Mouse (Mus musculus) layer of hippocampus, adult 11-12 months (tissue): Measurements from ENCODE around the gene Tmem200a.

Experiments used
- DNase-seq: peaks from one replicate; pipeline ENCODE4 v3.0.0; 2022; ENCODE audit warnings: low spot score

Gene Tmem200a

DNA sequence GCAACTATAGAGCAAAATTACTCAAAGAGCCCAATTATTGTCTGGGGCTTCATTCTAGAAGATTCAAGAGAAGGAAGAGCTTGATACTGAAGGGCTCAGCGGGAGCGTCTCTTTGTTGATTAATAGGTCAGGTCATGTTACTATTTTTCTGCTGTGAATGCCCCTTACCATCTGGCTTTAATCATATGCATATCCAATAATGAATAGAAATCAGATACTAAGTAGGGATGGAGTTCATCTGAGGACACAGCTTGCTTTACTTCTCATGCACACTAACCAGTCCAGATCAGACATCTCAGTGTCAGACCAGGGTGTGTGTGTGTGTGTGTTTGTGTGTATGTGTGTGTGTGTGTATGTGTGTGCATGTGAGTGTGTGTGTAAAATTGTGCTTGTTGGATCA is 201.1 kb downstream of the Tmem200a start:
- no peak for DNase-seq

- DNase-seq: no peak
Measured at GRCm38 (mm10) chr10:25876809-25877208, 202.0 kb downstream of the Tmem200a start.

DNA sequence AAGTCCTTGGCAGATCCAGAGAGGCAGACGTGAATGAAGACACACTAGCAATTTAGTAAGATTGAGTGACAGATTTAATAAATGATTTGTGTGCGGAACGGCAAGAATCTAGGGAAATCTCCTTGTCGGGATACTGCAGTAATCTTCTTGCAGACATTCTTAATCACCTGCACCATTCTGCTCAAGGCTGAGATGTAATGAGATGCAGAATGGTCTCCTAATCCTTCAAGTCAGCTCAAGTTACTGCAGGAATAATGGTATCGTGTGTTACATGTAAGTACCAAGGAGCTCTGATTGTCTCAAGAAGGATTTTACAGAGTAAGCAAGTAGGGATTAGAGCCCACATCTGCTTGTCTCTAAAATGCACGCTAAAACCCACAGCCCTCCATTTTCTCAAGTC is 210.1 kb downstream of the Tmem200a start:
- DNase-seq: no peak
